Mouse (Mus musculus): ENCODE measurements around the gene Cux2.

The Cux2 gene

DNA sequence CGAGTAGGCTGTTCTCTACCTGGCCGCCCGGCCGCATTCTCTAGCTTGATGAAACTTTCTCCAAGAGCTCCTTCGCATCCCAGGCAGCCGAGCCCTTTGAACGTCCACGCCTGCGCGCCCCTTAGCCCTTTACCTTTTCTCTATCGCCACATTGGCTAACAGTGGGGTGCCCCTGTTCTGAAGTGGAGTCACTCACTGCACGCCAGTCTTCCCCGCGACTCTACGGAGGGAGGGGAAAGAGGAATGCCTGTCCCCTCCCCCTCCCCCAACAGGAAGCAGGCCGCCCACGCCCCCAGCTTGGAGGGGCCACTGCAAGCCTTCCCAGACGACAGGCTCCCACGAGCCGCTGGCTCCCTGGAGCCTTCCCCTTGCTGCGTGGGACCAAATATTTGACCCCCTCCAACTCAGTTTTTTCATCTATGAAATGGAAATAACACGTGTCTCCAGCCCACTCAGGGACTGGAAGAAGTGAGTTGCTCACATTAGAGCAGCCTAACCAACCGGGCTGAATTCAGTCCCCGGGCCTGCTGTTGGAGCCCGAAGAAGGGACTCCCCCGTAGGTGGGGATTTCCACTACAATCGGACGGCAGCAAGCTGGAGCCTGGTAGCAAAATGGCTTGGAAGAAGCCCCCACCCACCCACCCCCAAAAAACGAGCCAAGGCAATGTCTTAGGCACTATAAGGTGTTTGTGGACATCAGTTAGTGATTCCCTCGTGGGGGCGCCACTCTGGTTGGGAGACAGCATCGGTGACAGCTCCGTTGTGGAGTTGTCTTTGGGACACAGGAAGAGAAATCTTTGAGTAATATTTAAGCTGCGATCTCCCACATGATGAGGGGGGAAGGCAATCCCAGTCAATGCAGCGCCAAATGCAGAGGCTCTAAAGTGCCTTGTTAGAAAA lies 212.2 kb downstream of the Cux2 start, which contains the start of gene Sh2b3:
Sh2b3 (minus strand) TSS at position 206 of the 900 bp plus-strand sequence.
- no peak for DNase-seq (ENCODE audit: low read depth, low spot score)

DNA sequence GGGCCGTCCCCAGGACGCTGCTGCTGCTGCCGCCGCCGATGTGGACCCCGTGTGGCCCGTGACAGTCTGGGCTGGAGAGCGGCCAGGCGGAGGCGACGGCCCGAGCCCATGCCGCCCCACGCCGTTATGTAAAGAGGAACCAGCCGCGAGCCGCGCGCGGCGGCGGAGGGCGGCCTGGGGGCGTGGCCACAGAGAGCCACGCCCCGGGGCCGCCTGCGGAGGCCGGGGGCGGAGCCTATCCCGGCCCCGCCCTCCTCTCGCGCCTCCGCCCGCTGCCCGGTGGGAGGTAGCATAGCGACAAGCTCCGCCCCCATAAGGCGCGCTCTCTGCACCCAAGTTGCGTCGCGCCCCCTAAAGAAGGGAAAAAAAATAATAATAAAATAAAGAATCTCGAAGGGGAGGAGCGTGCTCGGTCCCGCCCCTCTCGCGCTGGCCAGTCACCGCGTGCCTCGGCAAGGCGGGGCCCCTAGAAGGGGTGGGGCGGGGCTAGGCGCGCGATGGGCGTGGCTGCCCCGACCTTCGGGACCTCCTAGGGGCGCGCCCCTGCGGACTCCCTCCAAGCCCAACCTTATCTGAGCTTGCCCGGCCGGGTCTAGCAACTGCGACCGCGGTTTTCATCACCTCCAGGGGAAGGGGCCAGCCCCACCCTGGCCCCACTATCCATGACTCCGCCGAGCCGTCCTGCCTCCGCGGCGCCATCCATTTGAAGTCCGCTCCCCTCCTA lies 213.0 kb downstream of the Cux2 start:
- peak; percentile 71 for DNase-seq (ENCODE audit: low read depth, low spot score)

GRCm38 (mm10) chr5:121835949-121836691 lies 213.8 kb downstream of the Cux2 start:
- DNase-seq (ENCODE audit: low read depth, low spot score): no peak

DNA sequence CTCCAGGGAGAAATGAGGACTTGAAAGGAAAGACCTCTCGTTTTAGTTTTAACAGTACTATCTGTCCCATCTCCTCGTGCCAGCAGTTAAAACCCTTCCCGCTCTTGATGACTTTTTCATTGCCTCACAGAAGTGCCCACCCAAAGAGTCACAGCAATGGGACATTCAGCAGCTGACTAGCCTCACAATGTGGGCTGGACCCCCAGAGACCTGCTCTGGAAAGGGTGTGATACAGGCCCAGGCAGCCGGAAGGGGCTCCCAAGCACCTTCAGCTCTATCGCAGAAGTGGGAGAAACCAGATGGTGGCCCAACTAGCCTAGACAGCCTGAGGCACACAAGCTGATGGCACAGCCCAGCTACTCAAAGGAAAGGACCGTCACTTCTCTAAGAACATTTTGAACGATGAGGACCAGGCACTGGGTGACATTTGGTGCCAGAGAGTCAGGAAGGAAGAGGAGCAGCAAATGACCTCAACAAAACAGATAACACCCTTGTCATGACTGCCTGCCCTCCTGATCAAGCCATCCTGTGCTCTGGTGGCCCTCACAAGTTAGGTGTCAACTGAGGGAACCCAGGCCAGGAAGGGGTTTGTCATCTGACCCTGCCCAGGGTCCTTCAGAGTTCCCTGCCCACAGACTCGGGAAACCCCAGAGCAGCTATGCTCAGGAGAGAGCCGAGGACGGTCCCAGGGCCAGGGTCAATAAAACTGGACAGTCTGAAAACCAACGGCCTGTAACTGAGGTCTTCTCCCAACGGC lies 214.7 kb downstream of the Cux2 start:
- no peak for DNase-seq (ENCODE audit: low read depth, low spot score)

- DNase-seq (ENCODE audit: low read depth, low spot score): no peak
These were observed 215.7 kb downstream of the Cux2 start for GRCm38 (mm10) chr5:121834241-121834606.

GRCm38 (mm10) chr5:121833572-121834240 lies 216.2 kb downstream of the Cux2 start:
- DNase-seq (ENCODE audit: low read depth, low spot score): no peak

DNA sequence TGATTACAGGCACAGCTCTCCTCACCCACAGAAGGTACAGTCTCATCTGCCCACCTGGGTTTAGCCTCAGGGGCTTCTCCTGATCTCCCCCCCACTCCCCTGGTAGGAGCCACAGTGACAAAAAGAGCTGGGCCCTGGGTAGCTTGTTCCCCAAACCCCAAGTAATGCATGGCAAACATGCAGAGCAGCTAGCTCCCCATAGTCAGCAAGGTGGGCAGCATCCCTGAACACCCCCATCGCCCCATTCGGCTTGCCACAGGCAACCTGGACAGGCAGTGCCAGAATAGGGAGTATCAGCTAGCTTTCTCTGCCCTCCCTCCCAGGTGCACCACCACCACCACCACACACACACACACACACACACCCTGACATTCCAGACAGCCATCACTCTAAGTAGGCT lies 216.7 kb downstream of the Cux2 start:
- no peak for DNase-seq (ENCODE audit: low read depth, low spot score)

- no peak for DNase-seq (ENCODE audit: low read depth, low spot score)
These were observed 217.3 kb downstream of the Cux2 start for GRCm38 (mm10) chr5:121832376-121833155.

- DNase-seq (ENCODE audit: low read depth, low spot score): no peak
These were observed 218.8 kb downstream of the Cux2 start for GRCm38 (mm10) chr5:121831002-121831601.

DNA sequence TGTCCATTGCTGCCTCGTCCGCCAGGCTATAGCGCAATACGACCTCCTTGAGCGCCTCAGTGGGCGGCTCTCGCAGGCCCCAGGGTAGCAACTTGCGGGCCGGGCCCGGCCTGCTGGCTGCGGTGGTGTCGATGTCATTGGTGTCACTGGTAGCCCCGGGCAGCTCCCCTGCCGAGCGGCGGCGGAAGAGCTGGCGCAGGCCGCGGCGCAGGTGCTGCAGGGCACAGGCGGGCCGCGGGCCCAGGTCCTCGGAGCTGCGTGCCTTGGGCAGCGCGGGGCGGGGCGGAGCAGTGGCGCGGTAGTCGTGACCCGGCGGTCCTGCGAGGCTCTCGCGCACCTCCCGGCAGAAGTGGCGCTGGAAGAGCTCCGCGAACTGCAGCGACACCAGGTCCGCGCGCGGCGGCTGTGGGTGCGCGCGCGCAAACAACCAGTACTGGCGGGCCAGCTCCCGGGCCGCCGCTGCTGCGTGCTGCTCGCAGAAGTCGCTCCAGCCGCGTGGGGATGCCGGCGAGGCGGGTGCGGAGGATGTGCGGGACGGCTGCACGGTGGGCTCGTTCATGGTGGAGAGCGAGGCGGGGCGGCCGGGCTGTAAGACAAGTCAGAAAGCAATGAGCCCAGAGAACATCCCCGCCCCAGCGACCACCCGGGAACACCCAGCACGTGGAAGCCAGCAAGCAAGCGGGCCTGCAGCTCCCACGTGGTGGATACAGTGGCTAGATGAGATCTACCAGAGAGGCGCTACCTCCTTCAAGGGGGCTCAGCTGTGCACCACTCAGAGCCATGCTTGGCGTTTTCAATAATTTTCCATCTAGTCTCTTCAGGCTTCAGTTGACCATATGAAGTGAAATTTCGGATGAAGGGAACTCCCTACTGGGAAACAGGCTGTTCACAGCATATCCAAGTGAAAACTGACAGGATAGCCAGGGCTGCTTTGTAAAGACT lies 221.1 kb downstream of the Cux2 start:
- no peak for DNase-seq (ENCODE audit: low read depth, low spot score)

GRCm38 (mm10) chr5:121827876-121828275 lies 222.0 kb downstream of the Cux2 start:
- DNase-seq (ENCODE audit: low read depth, low spot score): no peak

DNA sequence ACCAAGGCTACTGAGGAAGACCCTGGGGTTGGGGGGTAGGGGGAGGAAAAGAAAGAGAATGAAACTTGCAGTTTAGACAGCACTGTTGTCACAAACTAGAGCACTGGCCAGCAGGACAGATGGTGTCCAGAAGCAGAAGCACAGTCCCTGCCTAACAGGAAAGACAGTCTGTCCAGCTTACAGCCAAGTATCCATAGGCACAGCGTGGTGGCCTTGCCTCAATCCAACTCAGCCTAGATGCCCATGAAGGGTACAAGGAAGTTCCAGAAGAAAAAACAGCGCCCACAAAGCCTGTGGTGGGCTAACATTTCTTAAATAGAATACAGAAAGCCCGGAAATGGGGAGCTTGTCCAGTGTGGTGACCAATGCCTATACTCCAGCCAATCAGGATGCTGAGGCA lies 224.3 kb downstream of the Cux2 start:
- DNase-seq (ENCODE audit: low read depth, low spot score): no peak

- no peak for DNase-seq (ENCODE audit: low read depth, low spot score)
These were observed 225.8 kb downstream of the Cux2 start for GRCm38 (mm10) chr5:121824121-121824520.

- DNase-seq (ENCODE audit: low read depth, low spot score): no peak
These were observed 226.2 kb downstream of the Cux2 start for GRCm38 (mm10) chr5:121823668-121824067.

GRCm38 (mm10) chr5:121822786-121823505 lies 227.0 kb downstream of the Cux2 start:
- no peak for DNase-seq (ENCODE audit: low read depth, low spot score)

DNA sequence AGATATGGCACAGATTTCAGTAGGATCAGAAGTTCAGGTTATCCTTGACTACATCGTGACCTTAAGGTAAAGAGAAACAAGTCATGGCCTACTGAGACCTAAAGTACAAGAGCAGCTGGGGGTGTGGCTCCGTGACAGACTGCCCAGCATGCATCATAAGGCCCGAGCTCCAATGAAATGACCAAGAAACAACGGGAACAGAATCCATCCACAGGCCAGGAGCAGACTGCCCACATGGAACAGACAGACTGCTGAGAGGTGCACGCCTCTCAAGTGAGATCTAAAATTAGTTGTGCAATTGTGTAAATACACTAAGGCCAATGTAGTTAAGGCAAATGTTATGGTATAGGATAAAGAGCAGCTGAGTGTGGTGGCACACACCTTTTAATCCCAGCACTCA lies 228.3 kb downstream of the Cux2 start:
- DNase-seq (ENCODE audit: low read depth, low spot score): no peak

GRCm38 (mm10) chr5:121821116-121821515 lies 228.8 kb downstream of the Cux2 start:
- DNase-seq (ENCODE audit: low read depth, low spot score): no peak

DNA sequence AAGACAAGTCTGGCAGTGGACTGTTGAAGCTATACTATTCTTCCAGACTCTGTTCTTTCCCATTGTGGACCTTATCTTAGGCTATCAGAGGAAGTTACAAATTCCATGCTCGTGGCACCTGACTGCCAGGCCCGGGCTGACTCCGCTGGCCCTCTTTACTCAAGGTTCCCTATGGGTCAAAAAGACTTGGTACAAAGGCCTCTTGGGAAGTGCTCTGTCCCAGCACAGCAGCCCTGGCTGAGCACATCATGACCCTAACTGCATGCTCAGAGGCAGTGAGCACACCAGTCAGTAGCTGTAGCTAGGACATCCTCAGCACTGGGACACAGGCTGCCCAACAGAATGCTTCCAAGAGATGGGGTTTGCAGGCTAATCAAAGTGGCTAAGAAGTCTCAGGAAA lies 229.2 kb downstream of the Cux2 start:
- DNase-seq (ENCODE audit: low read depth, low spot score): no peak
